Mouse (Mus musculus) spleen, postnatal 4 days (tissue): ENCODE measurements around the gene 4930595D18Rik.

Experiments
- DNase-seq, 2 experiments: peaks; one replicate each; pipeline ENCODE4 v3.0.0; 2022; ENCODE audit warnings: low spot score in 2 of 2

The 4930595D18Rik gene

DNA sequence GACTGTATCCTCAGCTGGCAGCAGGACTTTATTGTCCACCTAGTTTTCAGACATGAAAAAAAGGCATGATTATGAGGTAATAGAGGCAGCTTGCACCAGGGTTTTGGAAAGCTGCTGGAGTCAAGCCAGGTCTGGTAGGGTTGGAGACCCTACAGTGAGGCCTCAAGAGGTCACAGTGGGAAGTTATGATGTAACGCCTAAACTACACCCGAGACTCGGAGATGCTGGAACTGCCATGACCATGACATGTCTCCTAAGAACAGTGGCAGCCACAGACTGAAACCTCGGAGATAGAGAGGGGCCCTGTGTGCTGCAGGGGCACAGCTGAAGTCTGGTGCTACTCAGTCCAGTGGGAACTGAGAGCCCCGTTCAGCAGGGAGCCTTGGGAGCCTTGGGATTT lies at the start of gene 4930595D18Rik:
TSS of gene 4930595D18Rik (minus strand) at position 16 of the 400 bp plus-strand sequence.
- no peak for DNase-seq

DNA sequence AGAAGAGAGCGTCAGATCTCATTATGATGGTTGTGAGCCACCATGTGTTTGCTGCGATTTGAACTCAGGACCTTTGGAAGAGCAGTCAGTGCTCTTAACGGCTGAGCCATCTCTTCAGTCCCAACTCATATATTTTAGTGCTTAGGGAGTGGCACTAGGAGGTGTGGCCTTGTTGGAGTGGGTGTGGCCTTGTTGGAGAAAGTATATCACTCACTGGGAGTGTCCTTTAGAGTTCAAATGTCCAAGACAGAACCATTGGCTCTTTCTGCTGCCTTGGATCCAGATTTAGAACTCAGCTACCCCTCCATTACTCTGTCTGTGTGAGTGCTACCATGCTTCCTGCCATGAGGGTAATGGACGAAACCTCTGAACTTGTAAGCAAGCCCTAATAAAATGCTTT lies 49.5 kb upstream of the 4930595D18Rik start:
- no peak for DNase-seq

DNA sequence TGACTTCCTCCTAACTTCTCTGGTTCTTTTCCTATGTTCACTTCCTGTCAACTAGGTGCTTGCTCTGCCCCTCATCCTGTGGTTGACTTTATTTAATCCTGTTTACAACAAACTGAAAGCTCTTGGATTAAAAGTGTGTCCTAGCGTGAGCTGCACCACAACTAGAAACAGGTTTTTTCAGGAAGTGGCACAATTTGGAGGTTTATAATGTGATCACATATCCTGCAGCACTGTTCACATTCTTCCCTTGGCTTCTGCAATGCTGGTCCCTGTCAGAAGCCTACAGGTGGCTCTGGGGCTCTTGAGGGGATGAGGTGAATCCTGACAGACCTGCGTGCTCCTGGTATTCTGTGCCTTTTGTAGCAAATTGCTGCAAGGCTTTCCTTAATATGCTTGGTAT lies 46.5 kb upstream of the 4930595D18Rik start:
- DNase-seq, result no peak

DNA sequence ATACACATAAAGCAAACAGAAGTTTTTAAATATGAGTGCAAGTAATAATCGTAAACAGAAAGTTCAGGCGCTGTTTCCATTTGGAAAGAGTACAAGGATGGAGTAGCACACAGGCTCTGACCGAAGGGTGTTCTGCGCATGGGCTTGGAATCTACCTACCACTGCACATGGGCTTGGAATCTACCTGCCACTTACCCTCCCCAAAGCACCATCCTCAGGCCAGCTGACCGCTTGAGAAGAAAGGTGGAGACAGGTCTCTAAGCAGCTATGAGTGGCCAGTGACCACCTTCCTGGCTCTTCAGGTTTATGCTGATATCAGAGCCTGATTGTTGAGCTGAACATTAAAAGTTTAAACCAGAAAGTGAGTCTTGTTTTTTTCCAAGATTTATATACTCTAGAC lies 44.2 kb upstream of the 4930595D18Rik start:
- no peak for DNase-seq

DNA sequence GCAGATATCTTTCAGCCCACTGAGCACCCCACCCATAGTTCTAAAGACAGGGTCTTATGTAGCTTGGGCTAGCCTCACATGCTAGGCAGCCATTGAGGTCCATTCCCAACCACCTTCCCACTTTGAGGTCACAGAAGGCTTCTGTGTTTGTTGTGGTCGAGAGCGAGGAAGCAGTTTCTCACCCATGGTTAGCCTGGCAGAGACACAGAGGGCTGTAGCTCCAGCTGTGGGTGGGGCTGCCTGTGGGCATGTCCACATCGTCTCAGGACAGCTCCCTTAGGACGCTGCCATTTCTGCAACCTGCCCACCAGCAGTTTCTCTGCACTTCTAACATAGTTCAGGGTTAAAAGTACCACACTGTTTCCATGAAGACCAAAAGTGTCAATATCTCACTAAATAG lies 43.1 kb upstream of the 4930595D18Rik start:
- DNase-seq, result no peak

DNA sequence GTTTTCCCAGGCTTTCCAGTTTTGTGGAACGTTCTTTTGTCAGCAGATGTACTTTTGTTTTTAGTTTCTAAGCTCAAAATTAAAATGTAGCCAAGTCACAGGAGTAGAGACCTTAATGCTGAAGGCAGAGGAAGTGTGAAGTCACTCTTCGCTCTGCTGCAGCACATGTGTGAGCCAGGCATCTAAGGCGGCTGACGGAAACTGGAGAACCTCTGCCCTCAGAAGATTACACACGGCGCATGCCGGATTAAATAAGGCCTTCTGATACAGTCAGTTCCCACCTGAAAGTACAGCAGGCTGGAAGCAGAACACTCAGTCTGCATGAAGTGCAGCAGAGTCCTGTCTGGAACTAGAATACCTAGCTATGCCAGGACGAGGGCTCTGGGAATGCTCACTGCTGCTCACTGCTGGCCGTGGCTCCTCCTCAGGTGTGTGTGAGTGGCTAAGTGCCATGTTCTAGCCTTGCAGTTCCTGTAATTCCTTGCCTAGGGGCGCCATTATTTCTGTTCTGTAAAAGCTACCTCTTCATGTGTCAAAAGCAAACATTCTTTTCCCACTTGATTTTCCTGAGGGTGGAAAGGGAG lies 41.0 kb upstream of the 4930595D18Rik start:
- DNase-seq, result no peak

DNA sequence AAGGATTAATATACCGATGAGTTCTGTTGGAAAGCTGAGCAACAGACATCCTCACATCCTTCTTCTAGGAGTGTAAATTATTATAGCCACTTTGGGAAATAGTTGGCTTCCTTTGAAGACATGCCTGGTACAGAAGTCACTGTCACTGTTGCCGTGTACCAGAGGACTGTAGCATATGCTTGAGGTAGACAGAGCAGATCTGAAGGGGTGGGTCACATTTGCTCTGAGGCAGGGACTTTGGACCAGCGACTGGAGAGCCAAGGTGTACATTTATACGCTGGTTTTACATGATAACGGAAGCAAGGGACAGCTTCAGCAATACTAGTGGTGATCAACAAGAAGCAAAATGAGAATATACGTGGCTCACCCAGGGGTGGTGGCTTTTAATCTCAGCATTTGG lies 34.6 kb upstream of the 4930595D18Rik start:
- DNase-seq, result no peak

DNA sequence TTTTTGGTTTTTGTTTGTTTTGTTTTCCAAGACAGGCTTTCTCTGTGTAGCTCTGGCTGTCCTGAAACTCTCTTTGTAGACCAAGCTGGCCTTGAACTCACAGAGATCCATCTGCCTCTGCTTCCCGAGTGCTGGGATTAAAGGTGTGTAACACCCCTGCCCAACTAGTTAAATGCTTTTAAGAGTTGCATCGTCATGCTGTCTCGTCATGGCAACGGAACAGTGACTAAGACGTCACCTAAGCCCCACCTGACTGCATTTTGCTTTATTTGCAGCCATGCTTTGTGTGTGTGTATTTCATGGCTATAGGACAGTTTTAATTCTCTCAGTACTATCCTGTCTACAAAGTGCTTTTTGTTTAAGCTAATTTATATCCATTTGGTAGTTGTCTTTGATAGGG lies 27.4 kb upstream of the 4930595D18Rik start:
- no peak for DNase-seq

DNA sequence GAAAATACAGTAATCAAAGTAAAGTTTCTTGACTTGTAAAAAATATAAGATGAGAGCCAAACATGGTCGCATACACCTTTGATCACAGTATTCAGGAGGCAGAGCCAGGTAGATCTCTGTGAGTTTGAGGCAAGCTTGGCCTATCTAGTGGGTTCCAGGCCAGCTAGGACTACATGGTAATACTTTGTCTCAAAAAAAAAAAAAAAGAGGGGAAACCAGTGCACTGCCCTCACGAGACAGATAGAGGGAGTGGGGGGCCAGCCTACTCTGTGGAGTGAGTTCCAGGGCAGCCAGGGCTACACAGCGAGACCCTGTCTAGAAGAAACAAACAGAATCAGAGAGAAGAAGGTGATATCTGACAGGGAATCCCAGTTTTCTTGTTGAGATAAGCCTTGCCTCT lies 23.4 kb upstream of the 4930595D18Rik start:
- no peak for DNase-seq

DNA sequence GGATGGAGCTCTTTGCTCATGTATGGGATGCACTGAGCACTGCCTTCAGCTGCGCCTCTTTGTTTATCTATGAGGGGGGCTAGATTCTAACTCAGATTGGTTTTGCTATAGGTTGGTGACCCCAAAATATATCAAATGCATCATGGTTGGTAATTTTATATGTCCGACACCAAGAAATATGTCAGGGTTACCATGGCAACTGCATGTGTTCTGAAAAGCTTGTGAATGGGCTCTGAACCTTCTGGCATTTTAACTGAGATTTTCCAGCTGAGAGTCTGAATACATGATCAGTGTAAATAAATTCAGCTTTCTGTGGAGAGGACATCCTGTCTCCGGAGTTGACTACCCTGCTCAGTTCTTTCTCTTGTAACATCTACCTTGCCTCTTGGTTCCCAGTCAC lies 19.7 kb upstream of the 4930595D18Rik start:
- DNase-seq, result no peak

DNA sequence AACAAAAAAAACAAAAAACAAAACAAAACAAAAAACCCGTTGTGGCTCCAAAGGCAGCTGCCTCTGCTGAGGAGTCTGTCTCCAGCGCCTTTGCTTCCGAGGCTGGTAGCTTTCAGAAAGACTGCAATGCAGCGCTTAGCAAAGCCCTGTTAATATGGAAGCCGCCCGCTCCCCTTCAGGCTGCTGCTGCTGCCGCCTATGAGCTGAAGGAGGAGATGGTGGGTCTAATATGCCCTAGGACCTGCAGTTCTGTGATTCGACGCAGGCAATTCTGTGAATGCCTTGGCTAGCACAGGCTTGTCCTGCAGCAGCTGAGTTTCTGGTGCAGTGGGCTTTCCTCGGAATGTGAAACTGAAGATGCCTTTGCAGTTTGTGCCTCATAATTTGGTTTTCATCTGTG lies 18.8 kb upstream of the 4930595D18Rik start:
- no peak for DNase-seq

DNA sequence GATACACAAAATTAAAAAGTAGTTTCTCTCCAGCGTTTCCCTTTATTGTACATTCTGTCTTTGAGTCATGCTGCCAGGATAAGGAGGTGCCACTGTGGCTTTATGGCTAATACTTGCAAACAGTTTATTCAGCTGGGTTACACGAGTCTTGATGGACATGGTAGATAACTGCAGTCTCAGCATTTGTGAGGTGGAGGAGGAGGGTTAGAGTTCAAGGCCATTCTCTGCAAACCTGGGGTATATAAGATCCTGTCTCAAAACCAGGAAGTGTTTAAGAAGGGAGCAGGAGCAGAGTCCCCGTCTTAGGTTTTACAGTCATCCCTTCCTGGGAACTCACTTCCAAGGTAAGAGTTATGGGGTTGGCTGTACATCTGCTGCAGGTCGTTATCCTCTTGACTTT lies 12.3 kb upstream of the 4930595D18Rik start:
- DNase-seq, result no peak

DNA sequence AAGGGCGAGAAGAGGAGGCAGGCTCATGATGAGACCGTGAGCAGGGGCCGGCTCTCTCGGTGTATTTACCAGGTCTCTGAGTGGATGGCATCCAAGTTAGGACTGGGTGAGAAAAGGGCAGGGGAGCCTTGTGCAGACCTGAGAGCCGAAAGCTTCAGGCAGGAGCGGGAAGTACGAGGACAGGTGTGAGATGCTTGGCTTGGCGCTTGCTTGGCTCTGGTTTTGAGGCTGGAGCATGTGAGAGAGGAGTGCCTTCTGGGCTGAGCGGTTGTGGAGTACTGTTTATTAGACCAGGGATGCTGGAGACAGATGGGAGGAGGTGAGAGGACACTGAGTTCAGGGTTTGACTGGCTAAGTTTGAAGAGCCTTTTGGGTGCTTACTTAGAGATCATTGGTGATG lies 9.0 kb upstream of the 4930595D18Rik start:
- DNase-seq, result no peak

DNA sequence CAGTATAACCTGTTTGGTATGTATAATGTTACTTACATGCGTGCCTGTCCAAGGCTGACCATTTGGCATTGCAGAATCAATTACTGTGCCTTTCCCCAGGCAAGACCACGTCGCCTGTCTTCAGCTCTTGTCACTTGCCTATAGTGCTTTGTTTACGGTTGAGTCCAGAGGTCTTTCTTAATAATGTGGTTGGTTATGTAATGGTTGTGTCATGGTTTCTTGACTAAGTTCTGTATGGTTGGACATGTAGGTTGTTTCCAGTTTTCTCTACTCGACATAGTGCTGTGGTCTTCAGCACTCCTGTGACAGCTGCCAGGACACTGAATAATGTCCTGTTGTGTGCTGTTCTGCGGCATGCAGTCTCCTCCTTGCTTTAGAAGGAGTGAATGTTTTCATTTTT lies 8.5 kb upstream of the 4930595D18Rik start:
- DNase-seq, result no peak

DNA sequence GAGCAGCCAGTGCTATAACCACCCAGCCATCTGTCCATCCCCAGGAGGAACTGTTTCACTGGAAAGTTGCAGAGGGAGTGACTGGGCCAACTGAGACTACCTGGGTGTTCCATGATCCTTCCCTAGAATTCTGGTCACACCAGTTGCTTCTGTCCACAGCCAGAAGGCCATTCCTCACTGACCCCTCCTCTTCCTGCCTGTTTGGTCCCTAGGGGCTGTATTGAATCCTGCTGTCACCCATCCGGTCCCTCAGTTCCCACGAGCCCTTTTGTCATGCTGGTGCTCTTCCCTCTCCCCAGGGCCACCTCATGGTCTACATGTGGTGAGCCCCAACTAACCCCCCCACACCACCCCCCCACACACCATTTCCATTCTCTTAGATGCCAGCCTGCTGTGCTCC lies 6.6 kb upstream of the 4930595D18Rik start:
- DNase-seq, result no peak

DNA sequence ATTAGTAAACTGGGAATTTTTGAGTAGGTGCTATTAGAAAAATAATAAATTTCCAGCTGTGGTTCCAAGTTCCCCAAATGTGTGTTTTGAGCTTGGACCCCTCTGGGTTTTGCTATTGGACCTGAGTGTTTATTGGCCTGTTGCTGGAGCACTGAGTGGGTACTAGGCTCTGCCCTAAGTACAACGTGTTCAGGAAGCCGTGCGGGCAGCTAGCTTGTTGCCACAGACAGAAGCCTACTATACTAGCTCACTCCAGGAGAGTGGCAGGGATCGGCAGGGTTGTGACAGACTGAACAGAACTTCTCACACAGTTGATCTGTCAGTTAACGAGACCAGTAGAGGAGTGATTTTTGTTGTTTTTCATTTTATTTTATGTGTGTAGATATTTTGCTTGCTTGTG lies 6.1 kb upstream of the 4930595D18Rik start:
- DNase-seq, result no peak

DNA sequence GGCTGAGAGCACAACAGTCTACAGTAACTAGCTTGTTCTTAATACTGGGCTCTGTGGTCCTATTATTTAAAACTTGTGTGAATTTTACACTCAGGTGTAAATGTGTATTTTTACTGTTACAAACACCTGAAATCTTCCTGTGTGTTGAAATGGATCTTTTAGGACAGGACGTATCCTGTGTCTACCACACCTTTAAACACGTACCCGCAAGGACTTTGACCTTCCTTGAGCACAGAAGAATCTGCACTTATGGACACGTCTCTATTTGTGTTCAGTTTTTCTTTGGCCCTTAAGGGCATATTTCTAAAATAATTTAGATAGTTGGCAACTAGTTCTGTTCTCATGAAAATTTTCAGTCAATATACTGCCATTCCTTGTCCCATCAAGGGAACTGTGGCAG lies 4.0 kb upstream of the 4930595D18Rik start:
- DNase-seq, result no peak

DNA sequence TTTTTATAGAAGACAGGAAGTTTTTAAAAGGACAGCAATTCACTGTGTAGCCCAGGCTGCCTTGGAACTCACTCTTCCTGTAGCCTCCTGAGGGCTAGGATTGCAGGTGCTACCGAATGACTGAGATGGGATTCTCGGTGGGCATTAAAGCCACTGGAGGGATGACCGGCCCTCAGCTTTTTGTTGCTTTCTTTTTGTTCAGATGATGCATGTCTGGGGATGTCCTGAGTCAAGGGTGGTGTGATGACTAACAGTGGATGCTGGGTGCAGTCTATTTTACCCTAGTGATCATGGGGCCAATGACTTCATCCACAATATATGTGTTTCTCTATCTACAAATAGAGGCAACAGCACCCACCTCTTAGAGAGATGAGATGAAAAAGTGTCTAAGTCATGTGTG lies 2.7 kb upstream of the 4930595D18Rik start:
- DNase-seq, result no peak

DNA sequence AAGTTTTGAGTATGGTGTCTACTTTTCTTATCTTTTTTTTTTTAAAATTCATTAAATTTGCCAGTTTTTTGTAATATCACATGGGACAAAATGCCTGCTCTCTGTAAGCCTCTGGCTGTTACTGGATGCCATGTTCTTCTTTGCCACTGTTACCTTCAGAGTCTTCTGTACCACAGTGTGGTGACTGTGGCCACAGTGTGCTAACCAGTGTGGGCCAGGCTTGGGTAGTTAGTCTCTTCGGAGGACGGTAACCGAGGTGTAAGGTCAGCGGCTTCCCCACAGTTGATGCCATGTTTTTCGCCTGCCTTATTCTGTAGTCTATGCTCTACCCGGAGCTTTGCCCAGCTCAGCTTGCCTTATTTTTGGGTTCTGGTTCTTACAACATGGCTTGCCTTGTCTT lies 1.9 kb downstream of the 4930595D18Rik start:
- no peak for DNase-seq

DNA sequence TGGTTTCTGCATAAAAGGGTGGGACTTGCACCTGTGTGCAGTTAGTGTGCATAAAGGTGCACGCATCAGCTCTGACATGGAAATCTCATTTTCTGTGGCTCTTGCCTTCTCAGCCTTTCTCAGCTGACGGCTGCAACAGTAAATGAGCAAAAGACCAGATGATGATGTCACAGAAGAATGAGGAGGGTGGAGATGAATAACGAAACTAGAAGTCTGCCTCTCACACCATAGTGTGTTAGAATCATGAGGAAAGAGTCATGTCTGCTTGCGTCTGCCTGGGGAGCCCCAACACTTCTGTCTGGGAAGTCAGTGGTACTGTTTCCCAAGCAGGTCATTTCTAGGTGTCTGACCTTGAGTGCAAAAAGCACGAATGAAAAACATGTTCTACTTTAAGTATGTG lies 2.4 kb downstream of the 4930595D18Rik start:
- no peak for DNase-seq

DNA sequence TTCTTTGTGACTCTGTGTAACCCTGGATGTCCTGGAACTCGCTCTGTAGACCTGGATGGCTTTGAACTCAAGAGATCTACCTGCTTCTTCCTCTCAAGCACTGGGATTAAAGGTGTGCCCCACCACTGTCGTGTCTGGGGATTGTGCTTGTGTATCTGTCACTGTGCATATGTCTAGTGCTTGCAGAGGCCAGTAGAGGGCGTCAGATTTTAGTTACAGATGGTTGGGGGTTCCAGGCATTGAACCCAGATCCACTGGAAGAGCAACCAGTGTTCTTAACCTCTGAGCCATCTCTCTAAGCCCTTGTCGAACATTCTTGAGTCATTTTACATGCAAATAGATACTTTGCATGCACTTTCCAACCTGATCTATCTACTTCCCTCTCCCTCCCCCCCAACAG lies 5.5 kb downstream of the 4930595D18Rik start:
- no peak for DNase-seq

DNA sequence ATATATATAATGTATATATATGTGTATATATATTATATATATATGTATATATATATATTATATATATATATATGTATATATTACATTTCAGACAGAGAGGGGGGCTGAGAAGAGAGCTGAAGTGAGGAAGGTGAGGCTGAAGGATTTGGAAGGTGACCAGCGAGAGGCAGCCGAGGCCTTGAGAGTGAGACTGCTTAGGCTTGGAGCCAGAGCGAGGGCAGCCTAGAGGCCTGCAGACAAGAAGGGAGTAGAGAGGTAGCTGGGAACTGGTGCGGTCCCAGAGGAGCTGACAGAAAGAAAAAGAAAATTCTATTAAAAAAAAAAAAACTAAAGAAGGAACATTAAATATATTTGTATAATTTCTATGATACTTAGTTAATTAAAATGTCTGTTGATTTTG lies 15.4 kb downstream of the 4930595D18Rik start:
- no peak for DNase-seq

DNA sequence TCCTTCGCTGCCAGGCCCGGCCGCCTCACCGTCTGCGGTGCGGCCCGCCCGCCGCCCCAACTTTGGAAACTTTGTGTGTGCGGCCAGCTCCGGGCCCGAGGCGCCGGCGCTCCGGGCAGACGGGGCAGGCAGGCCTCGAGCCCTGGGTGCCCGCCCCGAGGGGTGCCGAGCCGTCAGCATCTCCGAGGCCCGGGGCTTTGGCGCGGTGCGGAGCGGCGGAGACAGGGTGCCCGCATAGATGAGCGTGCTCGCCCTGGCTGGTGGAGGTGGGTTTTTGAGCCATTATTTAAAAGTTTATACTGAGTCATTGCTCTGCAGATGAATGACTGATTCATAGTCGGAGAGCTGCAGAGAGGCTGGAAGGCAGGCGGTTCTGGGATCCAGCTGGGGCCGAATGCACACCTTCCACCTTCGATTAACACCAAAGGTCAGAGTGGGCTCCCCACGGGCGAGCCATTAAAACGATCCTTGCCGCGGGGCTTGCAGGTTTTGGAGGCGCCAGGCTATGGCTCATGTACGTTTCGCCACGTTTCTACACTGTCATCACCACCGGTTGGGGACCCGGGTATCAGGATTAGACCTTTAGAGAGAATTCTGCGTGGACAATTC lies 17.5 kb downstream of the 4930595D18Rik start:
- peak in 1 of 2 experiments; percentile 73 for DNase-seq
